Mouse (Mus musculus) cerebellum, adult 2 months (tissue): ENCODE data around the gene Cldn10. TPM values are rescaled to one million over a fixed set of nuclear protein-coding genes. Genes with fewer than 3 reads are reported as not detected.

Experiments
- DNase-seq, 2 experiments: peaks; one replicate each; pipeline ENCODE4 v3.0.0; 2021
- H3K27ac ChIP-seq: fragments of 200-500 bp; 2 replicates; pipeline ENCODE4 v1.5.1; 2012; ENCODE audit warnings: low read length, control low read depth, inconsistent platforms; ENCODE audit not compliant: insufficient read depth
- H3K27me3 ChIP-seq: fragments of 200-500 bp; 2 replicates; pipeline ENCODE4 v1.6.1; 2012; ENCODE audit warnings: inconsistent platforms, mild to moderate bottlenecking, low read length, moderate library complexity; ENCODE audit not compliant: control insufficient read depth, insufficient read depth
- H3K4me1 ChIP-seq: fragments of 200-500 bp; 2 replicates; pipeline ENCODE4 v1.6.1; 2011; ENCODE audit warnings: low read length; ENCODE audit not compliant: control insufficient read depth, insufficient read depth
- H3K4me3 ChIP-seq: fragments of 200-500 bp; replicated peaks from 2 replicates; pipeline ENCODE3; 2011; ENCODE audit warnings: mild to moderate bottlenecking, low read depth, low read length, control low read depth; ENCODE audit not compliant: insufficient read depth
- CTCF ChIP-seq: fragments of 200-500 bp; IDR thresholded peaks from 2 replicates; pipeline ENCODE4 v1.5.1; 2011; ENCODE audit warnings: low read depth, mild to moderate bottlenecking, control low read depth, low read length, moderate library complexity, borderline replicate concordance; ENCODE audit not compliant: insufficient read depth
- POLR2A ChIP-seq: fragments of 200-500 bp; IDR thresholded peaks from 2 replicates; pipeline ENCODE4 v1.6.1; 2011; ENCODE audit warnings: low read length, control low read depth, borderline replicate concordance; ENCODE audit not compliant: insufficient read depth
- WGBS: fragments of 180-500 bp; shearing (Covaris S2); methylation state at CpG from one replicate; pipeline ENCODE4 v1.1.7; 2018; 5-methylcytosine and 5-hydroxymethylcytosine counted together
- polyA plus RNA-seq: library from polyadenylated mRNA; depleted of rRNA; stranded (reverse); fragments of >200 nt; gene quantifications from 2 replicates; pipeline ENCODE4 v1.2.3, GENCODE M21; 2012

Cldn10 gene
- polyA plus RNA-seq, 1 experiment, result 24.5 TPM

DNA sequence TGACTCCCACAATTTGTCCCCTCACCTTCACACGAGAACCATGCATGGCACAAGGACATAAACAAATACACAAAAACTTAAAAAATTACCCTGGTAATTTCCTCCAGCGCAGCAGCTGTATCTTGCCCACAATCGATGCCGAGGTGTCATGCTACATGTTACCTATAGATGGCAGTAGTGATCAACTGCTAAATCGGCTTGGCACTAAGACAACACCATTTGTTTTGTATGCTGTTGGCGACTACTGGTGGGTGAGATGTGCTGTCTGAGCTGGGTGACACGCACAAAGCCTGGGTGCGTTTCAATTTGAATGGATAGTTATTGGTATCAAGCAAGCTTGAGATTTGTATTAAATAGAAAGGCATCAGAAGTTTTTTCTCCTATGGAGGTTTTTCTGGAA, 32.4 kb downstream of the Cldn10 start:
- H3K27me3 ChIP-seq, result no peaks in the 10 kb centered on the region
- peak; percentile 31 to 47 for DNase-seq
- TF ChIP-seq POLR2A, result no peak
- TF ChIP-seq CTCF, result peak; percentile 73
- H3K4me1 ChIP-seq, result no peaks in the 10 kb centered on the region
- no peak overlapping the region for H3K4me3 ChIP-seq
- WGBS, result 7% methylated on average over 8 of the region's 8 CpGs
- no peak overlapping the region for H3K27ac ChIP-seq

DNA sequence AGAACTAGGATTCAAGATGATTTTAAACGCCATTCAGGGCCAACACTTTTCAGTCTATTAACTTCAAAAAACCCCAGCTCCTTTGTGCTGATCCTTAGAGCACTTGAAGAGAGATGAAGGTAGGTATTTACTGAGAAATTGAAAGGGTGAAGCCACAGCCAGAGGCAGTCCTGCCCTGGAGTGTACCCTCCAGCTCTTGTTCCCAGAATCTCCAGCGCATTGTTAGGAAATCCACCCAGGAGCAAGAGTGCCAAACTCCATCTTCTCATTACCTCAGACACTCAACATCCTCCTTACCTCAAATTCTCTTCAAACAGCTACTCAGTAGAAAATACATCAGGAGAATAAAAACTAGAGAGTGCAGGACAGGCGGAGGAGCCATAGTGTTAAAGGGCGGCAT, 35.1 kb downstream of the Cldn10 start:
- 88% methylated on average over 4 of the region's 4 CpGs for WGBS
- TF ChIP-seq POLR2A (no peak), CTCF (no peak)
- Histone ChIP-seq H3K27ac (no peak overlapping the region), H3K27me3 (no peaks in the 10 kb centered on the region), H3K4me3 (no peak overlapping the region), H3K4me1 (no peaks in the 10 kb centered on the region)
- no peak for DNase-seq

- TF ChIP-seq CTCF (no peak), POLR2A (no peak)
- H3K27ac ChIP-seq, result no peak overlapping the region
- H3K4me1 ChIP-seq, result no peaks in the 10 kb centered on the region
- WGBS, result 90% methylated on average over 6 of the region's 6 CpGs
- H3K27me3 ChIP-seq, result no peaks in the 10 kb centered on the region
- no peak overlapping the region for H3K4me3 ChIP-seq
- DNase-seq, result no peak
These were observed 35.6 kb downstream of the Cldn10 start for GRCm38 (mm10) chr14:118823313-118823712.

- Histone ChIP-seq H3K27ac (no peak overlapping the region), H3K27me3 (no peaks in the 10 kb centered on the region), H3K4me3 (no peak overlapping the region), H3K4me1 (no peaks in the 10 kb centered on the region)
- TF ChIP-seq CTCF (no peak), POLR2A (no peak)
- 58% methylated on average over 8 of the region's 8 CpGs for WGBS
- DNase-seq, result no peak
These were observed 38.6 kb downstream of the Cldn10 start for GRCm38 (mm10) chr14:118826346-118826745.

GRCm38 (mm10) chr14:118827283-118827904, 39.7 kb downstream of the Cldn10 start:
- Histone ChIP-seq H3K27ac (no peak overlapping the region), H3K27me3 (no peaks in the 10 kb centered on the region), H3K4me3 (no peak overlapping the region), H3K4me1 (no peaks in the 10 kb centered on the region)
- WGBS, result 30% methylated on average over 7 of the region's 7 CpGs
- no peak for DNase-seq
- TF ChIP-seq CTCF (no peak), POLR2A (no peak)

DNA sequence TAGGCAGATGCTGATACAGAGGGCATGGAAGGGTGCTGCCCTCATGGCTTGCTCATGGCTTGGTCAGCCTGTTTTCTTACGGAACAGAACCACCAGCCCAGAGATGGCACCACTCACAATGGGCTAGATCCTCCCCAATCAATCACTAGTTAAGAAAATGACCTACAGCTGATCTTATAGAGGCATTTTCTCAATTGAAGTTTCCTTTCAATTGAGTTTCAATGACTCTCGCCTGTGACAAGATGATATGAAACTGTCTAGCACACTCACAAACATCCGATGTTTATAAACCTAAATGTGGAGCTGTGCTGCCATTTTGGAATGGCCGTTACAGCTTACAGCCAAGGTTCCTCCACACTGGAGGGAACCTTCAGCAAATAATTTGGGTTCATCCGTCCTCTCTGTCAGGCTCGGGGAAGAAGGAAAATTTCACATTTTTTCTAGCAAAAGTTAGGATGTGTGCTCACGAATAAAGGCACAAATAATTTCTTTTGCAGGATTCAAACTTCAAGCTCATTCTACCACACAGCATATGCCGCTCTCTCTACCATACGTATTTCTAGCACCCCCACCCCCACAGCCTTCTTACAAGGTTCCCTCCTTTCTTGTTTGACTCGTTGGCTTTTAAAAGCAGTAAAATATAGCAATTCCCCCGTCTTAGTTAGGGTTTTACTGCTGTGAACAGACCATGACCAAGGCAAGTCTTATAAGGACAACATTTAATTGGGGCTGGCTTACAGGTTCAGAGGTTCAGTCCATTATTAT, 41.8 kb downstream of the Cldn10 start:
- 92% methylated on average over 11 of the region's 11 CpGs for WGBS
- Histone ChIP-seq H3K27ac (no peak overlapping the region), H3K4me3 (no peak overlapping the region), H3K27me3 (no peaks in the 10 kb centered on the region), H3K4me1 (no peaks in the 10 kb centered on the region)
- TF ChIP-seq POLR2A (no peak), CTCF (no peak)
- no peak for DNase-seq

DNA sequence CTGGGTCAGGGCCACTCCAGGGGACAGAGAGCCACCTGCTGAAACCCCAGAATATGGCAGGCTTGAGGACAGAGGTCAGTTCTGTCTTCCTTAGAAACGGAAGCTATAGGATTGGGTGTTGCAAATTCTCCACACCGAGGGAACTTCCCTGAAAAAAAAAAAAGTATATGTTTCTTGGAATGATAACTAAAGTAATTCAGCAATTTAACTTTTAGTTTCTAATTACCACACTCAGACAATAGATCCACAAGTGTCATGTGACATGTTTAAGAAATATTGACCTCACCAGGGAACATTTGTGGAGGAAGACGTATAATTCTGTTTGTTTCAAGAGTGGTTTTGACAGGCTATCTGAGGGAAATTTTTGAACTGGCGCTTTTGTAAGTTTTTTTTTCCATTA, 43.9 kb downstream of the Cldn10 start:
- Histone ChIP-seq H3K4me3 (no peak overlapping the region), H3K4me1 (no peaks in the 10 kb centered on the region), H3K27ac (no peak overlapping the region), H3K27me3 (no peaks in the 10 kb centered on the region)
- no peak for DNase-seq
- no peak for TF ChIP-seq CTCF
- WGBS, result 82% methylated on average over 4 of the region's 4 CpGs

GRCm38 (mm10) chr14:118833241-118833640, 45.5 kb downstream of the Cldn10 start:
- no peaks in the 10 kb centered on the region for H3K27me3 ChIP-seq
- DNase-seq, result no peak
- 89% methylated on average over 6 of the region's 6 CpGs for WGBS
- H3K4me3 ChIP-seq, result no peak overlapping the region
- TF ChIP-seq POLR2A, result no peak
- TF ChIP-seq CTCF, result no peak
- H3K4me1 ChIP-seq, result no peaks in the 10 kb centered on the region
- no peak overlapping the region for H3K27ac ChIP-seq
